Mouse (Mus musculus) right cerebral cortex, postnatal 25 days (tissue): ENCODE data around the gene Ccdc93.

ENCODE experiments used
- DNase-seq: peaks from one replicate; pipeline ENCODE4 v3.0.0; 2022

The Ccdc93 gene

DNA sequence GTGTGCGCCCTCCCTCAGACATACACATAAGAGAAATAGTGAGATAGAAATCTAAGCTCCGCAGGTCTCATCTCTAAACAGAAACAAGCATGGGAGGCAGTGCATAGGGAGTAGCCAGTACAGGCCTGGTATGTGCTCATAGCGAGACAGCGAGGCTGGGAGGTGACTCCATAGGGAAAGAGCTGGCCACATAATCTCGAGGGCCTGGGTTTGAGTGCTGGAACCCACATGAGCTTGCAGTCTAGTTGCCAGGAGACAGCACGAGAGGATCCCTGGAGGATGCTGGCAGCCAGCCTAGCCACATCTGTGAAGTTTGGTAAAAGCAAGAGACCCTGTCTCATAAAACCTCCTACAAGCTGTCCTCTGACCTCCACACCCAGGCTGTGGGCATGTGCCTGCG is 20.2 kb downstream of the Ccdc93 start:
- no peak for DNase-seq

DNA sequence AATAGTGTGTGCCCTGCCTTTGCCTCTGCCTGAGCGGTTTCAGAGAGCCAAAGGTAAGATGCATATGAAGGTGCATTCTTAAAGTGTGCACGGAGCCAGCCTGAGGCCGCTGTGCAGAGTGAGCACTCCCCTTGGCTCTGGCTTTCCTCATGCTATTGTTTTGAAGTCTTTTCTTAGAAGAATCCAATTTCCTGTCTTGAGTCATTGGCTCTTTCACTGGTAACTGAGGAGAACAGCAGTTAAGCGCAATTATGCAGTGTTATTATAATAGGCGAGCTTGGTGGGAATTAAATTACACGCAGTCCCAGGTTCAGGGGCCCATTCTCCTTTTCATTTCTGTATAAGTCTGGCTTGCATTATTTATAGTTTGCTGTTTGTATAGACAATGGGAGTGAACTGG is 21.6 kb downstream of the Ccdc93 start:
- no peak for DNase-seq

DNA sequence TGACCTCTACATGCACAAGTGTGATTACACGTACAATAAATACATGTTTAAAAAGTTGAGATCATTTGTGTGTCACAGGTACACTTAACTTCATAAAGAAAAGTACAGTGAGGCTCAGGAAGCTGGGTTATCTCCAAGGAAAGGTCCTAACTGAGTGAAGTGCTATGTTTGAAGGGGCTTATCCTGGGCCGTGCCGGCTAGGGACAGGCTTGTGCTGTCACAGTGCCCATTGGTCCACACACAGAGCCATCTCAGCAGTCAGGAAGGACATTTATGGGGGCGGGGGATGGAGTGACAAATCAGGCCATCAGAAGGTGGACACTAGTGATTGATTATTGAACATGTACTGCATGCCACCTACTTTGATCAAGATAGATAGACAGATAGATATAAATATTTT is 22.2 kb downstream of the Ccdc93 start:
- DNase-seq = no peak

DNA sequence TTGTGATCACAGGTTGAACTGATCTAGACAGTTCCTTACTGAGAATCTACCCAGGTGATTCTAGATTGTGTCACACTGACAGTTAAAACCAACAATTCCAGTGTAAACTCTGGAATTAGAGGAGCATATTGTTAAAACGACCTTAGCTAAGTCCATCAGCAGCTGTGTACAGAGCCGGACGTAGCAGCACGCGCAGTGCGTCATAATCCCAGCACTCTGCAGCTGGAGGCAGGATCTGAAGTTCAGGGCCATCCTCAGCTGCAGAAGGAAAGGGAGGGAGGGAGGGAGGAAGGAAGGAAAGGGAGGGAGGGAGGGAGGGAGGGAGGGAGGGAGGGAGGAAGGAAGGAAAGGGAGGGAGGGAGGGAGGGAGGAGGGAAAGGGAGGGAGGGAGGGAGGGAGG is 24.1 kb downstream of the Ccdc93 start:
- no peak for DNase-seq

DNA sequence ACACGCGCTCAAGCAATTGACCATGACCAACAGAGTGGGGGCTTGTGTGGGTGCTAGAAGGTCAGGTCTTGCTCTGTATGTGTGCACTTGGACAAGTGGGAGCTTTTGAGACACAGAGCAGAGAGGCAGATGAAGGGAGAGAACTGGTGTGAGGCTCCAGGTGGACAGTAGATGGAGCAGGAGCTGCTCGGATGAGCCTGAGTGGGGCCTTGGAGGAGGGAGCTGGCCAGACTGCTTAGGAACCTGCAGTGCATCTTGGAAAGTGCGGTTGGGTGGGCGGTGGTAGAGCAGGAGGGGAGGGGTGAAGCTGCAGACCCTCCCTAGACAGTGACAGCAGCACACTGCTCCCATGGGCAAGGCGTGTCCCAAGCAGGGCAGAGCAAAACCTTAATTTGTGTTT is 29.2 kb downstream of the Ccdc93 start:
- peak; percentile 24 for DNase-seq

DNA sequence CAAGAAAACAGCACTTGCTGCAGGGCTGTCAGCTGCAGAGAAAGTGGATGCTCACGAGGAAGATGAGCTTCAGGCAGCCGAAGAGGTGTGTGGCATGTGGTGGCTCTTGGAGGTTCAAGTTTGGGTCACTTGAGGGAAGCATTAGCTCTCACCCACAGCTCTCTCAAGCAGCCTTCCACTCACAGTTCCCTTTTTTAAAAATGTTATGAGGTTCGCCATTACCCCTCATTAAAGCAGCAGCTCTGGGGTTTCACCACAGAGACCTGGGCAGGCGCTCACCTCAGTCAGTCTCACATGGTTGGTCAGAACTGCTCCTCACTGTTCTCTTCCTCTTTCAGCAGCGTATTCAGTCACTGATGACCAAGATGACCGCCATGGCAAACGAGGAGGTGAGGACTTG is 31.0 kb downstream of the Ccdc93 start:
- DNase-seq = no peak

DNA sequence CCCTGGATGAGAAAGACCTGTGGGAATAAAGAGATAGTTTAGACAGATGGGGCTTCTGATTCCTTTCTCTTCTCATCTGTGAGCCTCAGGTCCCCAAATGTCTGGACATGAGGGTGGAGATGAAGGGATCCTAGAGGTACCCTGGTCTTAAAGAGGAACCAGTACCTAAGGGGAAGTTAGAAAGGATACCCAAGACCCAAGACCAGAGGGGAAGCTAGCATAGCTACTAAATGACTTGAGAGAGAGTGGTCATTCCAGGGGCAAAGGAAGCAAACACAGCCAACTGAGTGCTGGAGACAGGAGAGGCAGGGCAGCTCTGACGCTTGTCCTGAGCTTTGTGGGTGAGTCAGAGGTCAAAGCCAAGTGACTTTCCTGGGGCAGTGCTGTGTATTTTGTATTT is 31.8 kb downstream of the Ccdc93 start:
- DNase-seq = no peak

DNA sequence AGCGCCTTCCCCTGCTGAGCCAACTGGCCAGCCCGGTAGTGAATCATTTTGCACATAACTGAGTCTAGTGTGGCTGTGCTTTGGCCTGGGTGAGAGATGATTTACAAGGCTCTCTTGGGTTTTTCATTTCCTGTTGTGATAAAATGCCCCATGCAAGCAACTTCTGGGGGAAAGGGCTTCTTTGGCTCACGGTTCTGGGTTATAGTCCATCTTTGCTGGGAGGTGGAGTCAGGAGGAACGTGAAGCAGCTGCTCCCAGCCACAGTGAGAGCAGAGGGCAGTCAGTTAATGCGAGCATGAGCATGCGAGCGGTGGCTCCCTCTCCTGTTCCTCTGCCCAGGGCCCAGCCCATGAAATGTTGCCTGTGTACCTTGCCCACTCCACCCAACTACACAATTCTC is 33.0 kb downstream of the Ccdc93 start:
- no peak for DNase-seq

DNA sequence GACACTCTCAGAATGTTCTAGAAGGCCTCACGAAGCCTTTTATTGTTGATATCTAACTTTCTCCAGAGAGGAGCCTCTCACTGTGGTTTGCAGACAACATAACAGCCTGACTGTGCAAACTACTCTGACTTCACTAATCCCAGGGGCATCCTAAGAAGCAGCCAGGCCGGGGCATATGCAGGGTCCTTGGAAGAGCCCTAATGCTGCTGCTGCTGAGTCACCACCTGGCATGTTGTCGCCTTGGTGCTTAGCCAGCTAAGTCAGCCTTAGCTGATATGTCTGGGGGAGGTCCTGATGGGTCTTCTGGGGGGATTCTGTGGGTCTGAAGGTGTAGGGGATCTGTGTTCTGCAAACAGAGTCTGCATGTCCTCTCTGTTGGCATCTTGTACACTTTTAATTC is 35.4 kb downstream of the Ccdc93 start:
- no peak for DNase-seq

DNA sequence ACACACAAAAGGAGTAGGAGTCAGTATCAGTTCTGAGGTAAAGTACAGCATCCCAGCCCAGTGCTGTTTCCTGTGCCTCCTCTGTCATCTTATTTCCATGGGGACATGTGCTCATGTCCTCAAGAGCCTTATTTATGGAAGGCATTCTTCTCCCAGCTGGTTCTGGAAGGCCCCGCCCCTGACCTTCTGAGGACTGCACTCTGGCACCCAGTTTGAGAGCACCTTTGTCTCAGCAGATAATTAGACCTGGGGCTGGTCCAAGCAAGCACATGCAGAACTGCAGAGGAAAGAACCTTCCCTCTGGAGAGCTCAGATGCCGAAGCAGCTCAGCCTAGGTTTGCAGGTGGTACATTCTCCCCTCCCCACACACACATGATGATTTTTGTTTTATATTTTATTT is 37.4 kb downstream of the Ccdc93 start:
- no peak for DNase-seq

DNA sequence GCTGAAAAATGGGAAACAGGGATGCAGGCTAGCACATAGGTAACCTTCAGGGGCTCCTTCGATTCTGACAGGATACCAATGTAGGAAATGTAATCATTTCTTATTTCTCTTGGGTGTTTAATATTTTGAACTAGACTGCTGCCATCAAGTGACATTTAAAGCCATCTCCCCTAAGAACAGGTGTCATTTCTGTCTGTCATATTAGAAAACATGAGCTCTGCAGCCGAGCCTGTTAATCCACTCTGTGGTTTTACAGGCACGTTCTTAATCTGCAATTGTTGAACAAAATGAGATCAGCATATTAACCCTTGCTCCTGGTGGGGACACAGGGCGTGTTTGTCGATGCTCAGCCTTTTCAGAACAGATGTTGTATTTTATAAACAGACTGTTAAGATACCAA is 40.7 kb downstream of the Ccdc93 start:
- no peak for DNase-seq

DNA sequence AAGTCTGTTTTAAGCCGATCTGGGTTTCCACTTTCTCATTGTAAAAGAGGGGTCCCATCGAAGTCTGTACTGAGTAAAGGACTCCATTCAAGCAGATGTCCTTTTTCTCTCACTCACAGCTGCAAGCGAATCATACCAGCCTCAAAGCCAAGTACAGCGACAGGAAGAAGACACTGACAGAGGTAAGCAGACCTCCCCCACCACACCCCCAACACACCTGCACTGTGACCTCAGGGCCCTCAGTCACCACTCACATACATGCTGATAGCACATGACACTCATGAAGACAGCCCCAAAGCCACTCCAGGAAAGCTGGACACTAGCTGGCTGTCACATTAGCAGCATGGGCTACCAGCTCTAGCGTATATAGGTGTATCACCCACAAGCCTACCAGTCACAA is 46.9 kb downstream of the Ccdc93 start:
- DNase-seq = no peak

DNA sequence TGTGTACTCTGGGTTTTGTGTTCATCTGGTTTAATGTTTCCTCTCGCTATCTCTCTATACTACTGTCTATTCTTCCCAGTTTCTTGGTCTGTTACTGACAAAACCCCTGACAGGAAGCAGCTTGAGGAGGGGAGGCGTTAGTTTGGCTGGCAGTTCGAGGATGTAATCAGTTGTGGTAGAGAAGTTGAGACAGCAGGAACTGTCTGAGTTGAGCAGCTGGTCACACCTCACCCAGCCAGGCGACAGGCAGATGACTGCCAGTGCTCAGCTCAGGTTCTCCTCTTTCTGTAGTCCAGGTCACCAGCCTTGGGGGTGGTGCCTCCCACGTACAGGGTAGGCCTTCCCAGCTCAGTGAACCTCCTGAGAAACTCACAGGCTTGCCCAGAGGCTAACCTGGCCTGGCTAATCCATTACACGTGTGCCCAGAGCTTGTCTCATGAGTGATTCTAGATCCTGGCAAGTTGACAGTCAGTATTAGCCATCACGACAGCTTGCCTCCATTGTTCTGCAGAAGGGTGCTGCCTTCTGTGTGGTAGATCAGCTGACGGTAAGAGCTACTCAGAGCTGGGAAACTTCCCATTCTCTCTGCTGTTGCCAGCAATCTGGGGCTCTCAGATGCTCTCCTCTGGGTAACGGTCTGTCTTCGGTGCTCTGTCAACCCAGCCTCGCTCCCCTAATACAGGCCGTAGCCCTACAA is 47.6 kb downstream of the Ccdc93 start:
- DNase-seq = peak; percentile 49

DNA sequence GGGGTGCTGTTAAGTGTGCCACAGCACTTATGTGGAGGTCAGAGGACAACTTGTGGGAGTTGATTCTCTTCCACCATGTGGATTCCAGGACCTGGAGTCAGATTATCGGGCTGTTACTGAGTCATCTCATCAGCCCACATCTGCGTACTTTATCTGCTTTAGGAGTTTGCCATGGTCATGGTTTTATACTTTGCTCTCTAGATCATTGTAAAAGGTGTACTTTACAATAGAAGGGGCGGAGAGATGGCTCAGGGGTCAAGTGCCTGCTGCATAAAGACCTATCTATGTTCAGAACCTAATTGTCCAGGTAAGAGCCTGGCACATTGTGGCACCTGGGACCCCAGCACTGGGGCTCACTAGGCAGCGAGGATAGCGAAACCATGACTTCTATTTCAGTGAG is 48.6 kb downstream of the Ccdc93 start:
- no peak for DNase-seq

DNA sequence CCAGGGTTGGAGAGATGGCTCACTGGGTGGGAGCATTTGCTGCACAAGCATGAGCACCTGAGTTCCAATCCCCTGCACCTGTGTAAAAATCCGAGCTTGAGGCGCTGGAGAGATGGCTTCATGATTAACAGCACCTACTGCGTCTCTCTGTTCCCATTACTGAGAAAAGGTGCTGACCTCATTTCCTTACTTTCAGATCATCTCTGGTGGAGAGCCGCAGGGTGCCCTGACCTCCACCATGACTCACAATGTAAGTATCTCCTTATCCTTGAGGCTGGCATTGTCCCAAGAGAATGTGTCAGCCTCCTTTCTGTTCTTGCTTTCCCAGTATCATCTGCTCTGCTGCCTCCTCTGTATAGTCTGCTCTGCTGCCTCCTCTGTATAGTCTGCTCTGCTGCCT is 52.2 kb downstream of the Ccdc93 start:
- DNase-seq = no peak

DNA sequence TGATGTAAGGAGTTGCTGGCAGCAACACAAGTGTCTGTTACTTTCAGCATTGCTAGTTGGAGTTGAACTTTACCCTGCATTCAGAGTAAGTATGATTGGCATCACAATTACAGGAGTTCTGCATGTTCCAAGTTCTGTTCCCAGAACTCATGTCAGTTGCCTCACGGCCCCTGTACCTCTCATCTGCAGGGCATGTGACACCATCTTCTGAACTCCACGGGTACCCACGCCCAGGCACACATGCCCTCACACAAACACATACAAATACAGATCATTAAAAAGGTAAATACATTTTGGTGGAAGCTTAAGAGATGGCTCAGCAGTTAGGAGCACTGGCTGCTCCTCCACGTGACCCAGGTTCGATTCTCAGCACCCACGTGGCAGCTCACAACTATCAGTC is 56.0 kb downstream of the Ccdc93 start:
- no peak for DNase-seq

DNA sequence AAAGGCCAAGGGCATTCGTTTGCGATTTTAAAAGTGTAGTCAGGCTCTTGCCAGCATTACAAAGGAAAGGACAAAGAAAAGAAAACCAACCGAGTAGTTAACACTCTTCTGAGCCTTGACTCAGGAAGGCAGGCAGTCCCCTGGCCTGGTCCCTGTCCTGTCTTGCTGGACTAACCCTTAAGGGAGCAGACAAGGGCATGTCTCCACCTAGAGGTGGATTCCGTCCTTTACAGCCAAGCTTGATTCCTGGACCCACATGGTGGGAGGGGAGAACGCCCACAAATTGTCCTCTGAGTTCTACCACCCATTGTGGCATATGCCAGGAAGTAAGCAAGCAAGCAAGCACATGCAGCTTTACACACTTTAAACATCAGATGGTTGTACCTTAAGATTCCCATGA is 59.4 kb downstream of the Ccdc93 start:
- peak; percentile 14 for DNase-seq

DNA sequence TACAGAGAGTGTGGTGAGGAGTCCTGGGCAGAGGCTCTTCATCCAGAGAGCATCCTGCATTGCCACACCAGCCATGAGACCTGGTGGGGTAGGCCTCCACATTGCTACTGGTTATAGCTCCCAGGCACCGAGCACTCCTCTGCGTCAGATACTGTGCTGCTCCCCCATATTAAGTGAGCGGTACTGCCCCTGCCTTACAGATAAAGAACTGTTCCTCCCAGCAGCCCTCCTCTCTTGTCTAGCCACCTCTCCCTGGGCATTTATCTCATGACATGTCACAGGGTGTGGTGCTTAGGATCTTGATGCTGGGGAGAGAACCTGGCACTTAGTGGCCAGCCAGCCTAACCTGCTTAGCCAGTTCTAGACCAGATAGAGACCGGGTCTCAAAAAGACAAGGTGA is 66.2 kb downstream of the Ccdc93 start:
- DNase-seq = no peak

DNA sequence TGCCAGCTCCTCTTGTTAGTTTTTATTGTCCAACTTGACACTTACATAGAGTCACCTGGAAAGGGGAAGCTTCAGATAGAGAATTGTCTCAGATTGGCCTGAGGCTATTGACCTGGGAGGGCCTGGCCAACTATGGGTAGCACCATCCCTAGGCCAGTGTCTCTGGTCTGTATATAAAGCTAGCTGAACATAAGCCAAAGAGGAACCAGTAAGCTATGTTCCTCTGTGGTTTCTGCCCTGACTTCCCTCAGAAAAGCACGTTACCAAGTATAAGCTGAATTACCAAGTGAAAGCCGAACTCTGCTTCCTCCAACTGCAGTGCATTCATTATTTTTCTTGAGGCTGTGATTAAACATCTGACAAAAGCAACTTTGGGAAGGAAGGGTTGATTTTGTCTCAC is 77.9 kb downstream of the Ccdc93 start:
- no peak for DNase-seq

DNA sequence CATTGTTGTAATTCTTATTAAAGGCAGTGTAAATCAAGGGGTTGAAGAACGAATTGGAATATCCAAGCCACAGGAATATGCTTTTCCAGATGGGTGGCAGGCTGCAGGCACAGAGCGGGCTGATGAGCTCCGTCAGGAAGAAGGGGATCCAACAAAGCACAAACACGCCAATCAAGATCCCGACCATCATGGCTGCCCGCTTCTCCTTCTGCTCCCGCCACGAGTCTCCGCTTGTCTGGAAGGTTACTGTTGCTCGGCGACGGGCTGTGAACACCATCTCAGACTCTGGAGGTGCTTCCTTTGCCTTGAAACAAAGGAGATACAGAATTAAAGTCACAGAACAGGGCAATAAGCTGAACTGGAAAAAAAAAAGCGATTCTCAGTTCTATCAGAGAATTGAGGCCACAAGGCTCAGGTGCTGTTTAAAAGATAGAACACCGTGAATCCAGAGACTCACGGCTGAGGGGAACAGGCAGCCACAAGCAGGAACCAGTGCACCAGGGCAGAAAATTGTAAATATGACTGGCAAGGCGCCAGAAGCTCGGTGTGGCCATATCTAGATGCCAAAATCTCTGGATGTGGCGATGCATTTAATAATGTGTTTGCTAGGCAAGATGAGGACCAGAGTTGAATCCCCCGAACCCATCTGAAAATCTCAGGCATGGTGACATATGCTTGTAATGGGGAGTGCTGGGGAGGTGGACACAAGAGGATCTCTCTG is 79.7 kb downstream of the Ccdc93 start:
- DNase-seq = no peak

DNA sequence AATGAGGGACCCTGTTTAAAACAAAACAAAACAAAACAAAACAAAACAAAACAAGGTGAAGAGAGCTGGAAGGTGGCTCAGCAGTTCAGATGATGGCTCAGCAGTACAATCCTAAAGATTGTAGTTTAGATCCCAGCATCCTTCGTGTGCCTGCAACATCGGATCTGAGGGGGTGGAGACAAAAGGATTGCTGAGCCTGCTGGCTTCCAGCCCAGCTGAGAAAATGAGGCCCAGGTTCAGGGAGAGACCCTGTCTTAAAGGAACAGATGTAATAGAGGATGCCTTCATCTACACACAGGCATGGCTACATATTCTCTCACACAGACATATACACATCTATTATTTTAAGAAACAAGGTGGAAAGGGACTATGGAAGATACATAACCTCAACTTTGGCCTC is 80.3 kb downstream of the Ccdc93 start:
- no peak for DNase-seq

DNA sequence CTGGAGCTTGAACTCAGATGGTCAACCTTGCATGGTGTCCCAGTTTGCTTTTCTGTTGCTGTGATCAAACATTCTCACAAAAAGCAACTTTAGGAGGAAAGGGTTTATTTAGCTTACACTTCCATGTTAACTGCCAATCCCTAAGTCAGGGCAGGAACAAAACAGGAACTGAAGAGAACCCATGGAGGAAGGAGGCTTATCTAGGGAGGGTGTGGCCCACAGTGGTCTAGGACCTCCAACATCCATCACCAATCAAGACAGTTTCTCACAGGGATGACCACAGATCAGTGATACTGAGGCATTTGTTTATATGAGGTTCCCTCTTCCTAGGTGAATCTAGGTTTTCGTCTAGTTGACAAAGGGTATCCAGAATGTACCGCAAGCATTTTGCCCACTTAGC is 81.1 kb downstream of the Ccdc93 start:
- no peak for DNase-seq

DNA sequence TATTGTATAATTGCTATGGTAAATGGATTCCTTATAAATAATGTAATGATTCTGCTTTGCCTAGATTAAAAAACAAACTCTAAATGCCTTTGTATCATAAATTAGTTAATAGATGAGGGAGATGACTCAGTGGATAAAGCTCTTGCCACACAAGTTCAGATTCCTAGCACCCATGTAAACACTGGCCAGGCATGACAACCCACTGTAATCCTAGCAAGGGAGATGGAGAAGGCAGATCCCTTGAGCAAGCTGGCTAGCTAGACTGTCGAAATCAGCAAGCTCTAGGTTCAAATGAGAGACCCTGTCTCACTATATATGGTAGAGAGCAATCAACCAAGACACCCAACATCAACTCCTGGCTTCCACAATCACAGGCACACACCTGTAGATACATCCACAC is 87.8 kb downstream of the Ccdc93 start:
- no peak for DNase-seq

DNA sequence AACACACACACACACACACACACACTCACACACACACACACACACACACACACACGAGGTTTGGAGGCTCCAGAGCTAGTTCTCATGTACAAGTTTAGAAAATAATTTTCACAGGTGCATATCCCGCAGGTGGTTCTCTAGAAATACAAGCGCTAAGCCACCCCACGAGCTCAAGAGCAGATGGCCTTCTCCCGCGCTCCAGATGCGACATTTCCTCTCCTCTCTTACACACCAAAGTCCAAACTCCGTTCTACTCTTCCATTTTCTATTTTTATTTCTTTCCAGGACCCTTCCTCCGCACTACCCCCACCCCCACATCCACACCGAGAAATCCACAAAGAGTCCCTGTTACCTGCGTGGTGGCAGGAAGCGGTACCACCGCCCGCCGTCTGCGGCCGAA is 96.2 kb downstream of the Ccdc93 start:
- DNase-seq = no peak
